Mouse (Mus musculus): ENCODE data around the gene Angptl8. TPM values are rescaled to one million over a fixed set of nuclear protein-coding genes. Genes with fewer than 3 reads are reported as not detected.

The Angptl8 gene
- polyA plus RNA-seq, 1 experiment from 2014 or later, result 0.84 TPM

DNA sequence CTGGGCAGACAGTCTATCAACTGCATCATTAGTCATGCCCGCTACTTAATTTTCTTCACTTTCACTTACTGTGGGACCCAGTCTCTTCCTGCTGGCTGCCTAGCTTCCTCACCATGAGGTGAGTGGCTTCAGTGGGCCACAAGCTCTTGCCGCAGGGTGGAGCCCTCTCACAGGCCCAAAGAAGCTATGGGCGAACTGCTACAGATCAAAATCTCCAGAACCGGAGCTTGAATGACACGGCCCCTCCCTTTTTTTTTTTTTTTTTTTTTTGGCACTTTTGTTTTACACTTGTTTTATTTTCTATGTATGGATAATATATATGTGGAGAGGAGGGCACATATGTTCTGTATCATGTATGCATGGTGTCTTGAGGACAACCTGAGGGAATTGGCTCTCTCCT, 24.1 kb upstream of the Angptl8 start:
- no peaks in the 10 kb centered on the region for H3K4me1 ChIP-seq
- H3K36me3 ChIP-seq, result peaks cover 53% of the 10 kb centered on the region
- no peaks in the 10 kb centered on the region for H3K27me3 ChIP-seq
- 84% methylated on average over 5 of the region's 5 CpGs for WGBS
- no peak for ATAC-seq (ENCODE audit: insufficient number of reproducible peaks, low FRiP score, low TSS enrichment, low read depth)
- H3K4me2 ChIP-seq (replicated peaks), result no peak overlapping the region
- no peak overlapping the region for H3K4me3 ChIP-seq (replicated peaks)
- no peak overlapping the region for H3K9ac ChIP-seq
- no peaks in the 10 kb centered on the region for H3K9me3 ChIP-seq (replicated peaks)
- H3K27ac ChIP-seq (replicated peaks), result no peak overlapping the region

DNA sequence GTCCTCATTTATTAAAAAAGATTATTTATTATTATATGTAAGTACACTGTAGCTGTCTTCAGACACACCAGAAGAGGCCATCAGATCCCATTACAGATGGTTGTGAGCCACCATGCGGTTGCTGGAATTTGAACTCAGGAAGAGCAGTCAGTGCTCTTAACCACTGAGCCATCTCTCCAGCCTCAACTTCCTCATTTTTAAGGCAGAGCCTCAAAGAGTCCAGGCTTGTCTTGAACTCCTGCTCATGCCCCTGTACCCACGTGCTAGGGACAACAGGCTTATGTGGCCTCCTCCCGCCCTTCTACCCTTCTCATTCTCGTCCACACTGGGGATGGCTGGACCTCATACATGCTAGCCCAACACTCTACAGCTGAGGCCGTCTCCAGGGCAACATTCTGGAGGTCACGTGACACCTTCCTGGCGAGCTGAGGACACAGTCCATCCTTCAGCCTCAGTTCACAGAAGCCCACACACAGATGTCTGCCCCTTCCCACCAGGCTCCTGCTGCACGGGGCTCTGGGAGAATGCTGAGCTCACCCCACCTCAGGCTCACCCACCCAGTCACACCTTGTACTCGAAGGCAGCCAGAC, 18.5 kb upstream of the Angptl8 start:
- Histone ChIP-seq H3K4me1 (no peaks in the 10 kb centered on the region), H3K9ac (no peak overlapping the region), H3K27ac (replicated peaks) (no peak overlapping the region), H3K4me2 (replicated peaks) (no peak overlapping the region), H3K4me3 (replicated peaks) (no peak overlapping the region), H3K36me3 (peaks cover 63% of the 10 kb centered on the region), H3K27me3 (no peaks in the 10 kb centered on the region), H3K9me3 (replicated peaks) (no peaks in the 10 kb centered on the region)
- 77% methylated on average over 9 of the region's 9 CpGs for WGBS
- no peak for ATAC-seq (ENCODE audit: insufficient number of reproducible peaks, low FRiP score, low TSS enrichment, low read depth)

- H3K4me1 ChIP-seq, result no peaks in the 10 kb centered on the region
Observed at GRCm38 (mm10) chr9:21818125-21818524, 17.2 kb upstream of the Angptl8 start.

GRCm38 (mm10) chr9:21818561-21818960, 16.7 kb upstream of the Angptl8 start:
- Histone ChIP-seq H3K9ac (no peak overlapping the region), H3K36me3 (peaks cover 49% of the 10 kb centered on the region), H3K9me3 (replicated peaks) (no peaks in the 10 kb centered on the region), H3K27ac (replicated peaks) (no peak overlapping the region), H3K4me1 (no peaks in the 10 kb centered on the region), H3K27me3 (no peaks in the 10 kb centered on the region), H3K4me3 (replicated peaks) (no peak overlapping the region), H3K4me2 (replicated peaks) (no peak overlapping the region)
- WGBS, result 92% methylated on average over 6 of the region's 6 CpGs
- ATAC-seq (ENCODE audit: insufficient number of reproducible peaks, low FRiP score, low TSS enrichment, low read depth), result no peak

More at GRCm38 (mm10) chr9:21818125-21818524, 17.2 kb upstream of the Angptl8 start:
- Histone ChIP-seq H3K4me3 (replicated peaks) (no peak overlapping the region), H3K4me2 (replicated peaks) (no peak overlapping the region), H3K9ac (no peak overlapping the region), H3K36me3 (peaks cover 53% of the 10 kb centered on the region), H3K9me3 (replicated peaks) (no peaks in the 10 kb centered on the region), H3K27ac (replicated peaks) (no peak overlapping the region), H3K27me3 (no peaks in the 10 kb centered on the region)
- ATAC-seq (ENCODE audit: insufficient number of reproducible peaks, low FRiP score, low TSS enrichment, low read depth), result no peak
- 80% methylated on average over 4 of the region's 4 CpGs for WGBS

GRCm38 (mm10) chr9:21819181-21819729, 16.1 kb upstream of the Angptl8 start:
- Histone ChIP-seq H3K27ac (replicated peaks) (no peak overlapping the region), H3K36me3 (peaks cover 49% of the 10 kb centered on the region), H3K4me2 (replicated peaks) (no peak overlapping the region), H3K9ac (no peak overlapping the region), H3K4me1 (no peaks in the 10 kb centered on the region), H3K4me3 (replicated peaks) (no peak overlapping the region), H3K27me3 (no peaks in the 10 kb centered on the region), H3K9me3 (replicated peaks) (no peaks in the 10 kb centered on the region)
- WGBS, result 89% methylated on average over 2 of the region's 2 CpGs
- no peak for ATAC-seq (ENCODE audit: insufficient number of reproducible peaks, low FRiP score, low TSS enrichment, low read depth)

DNA sequence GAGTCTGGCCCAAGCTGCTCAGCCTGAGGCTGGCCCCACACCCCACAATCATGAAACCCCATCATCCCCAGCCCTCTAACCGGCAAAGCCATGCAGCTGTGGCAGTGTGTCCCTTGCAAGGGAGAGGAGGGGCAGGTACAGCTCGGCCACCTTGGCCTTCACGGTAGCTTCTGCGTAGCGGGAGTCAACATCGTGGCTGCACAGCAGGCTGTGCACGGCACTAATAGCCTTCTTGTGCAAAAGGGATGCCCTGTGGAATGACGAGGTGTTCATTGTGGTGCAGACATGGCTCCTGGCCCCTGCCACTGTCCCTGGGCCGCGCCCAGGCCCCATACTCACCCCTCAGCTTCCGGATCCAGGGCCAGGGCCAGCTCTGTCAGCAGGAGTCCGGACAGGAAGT, 15.1 kb upstream of the Angptl8 start:
- Histone ChIP-seq H3K9me3 (replicated peaks) (no peaks in the 10 kb centered on the region), H3K27ac (replicated peaks) (no peak overlapping the region), H3K4me3 (replicated peaks) (no peak overlapping the region), H3K4me1 (no peaks in the 10 kb centered on the region), H3K27me3 (no peaks in the 10 kb centered on the region), H3K36me3 (peaks cover 42% of the 10 kb centered on the region), H3K9ac (no peak overlapping the region), H3K4me2 (replicated peaks) (no peak overlapping the region)
- WGBS, result 78% methylated on average over 12 of the region's 12 CpGs
- ATAC-seq (ENCODE audit: insufficient number of reproducible peaks, low FRiP score, low TSS enrichment, low read depth), result no peak

DNA sequence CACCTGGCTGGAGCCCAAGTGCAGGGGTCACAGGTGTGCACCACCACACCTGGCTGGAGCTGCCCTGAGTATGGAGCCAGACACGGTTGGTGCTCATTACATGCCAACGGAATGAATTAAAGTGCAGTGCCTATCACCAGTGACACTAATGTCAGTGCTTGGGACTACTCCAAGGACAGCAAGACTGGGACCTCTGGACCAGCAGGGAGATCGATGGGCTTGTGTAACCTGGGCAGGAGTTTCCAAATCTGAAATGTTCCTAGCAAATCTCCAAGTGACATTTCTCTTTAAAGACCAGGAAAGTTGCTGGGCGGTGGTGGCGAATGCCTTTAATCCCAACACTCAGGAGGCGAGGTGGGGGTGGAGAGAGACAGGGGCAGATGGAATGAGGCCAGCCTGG, 12.6 kb upstream of the Angptl8 start:
- Histone ChIP-seq H3K4me2 (replicated peaks) (no peak overlapping the region), H3K4me3 (replicated peaks) (no peak overlapping the region), H3K9me3 (replicated peaks) (no peaks in the 10 kb centered on the region), H3K9ac (no peak overlapping the region), H3K27ac (replicated peaks) (no peak overlapping the region), H3K36me3 (peaks cover 29% of the 10 kb centered on the region; the same call in 1 of the 2 replicates), H3K4me1 (no peaks in the 10 kb centered on the region), H3K27me3 (no peaks in the 10 kb centered on the region)
- no peak for ATAC-seq (ENCODE audit: insufficient number of reproducible peaks, low FRiP score, low TSS enrichment, low read depth)
- WGBS, result 79% methylated on average over 6 of the region's 6 CpGs

DNA sequence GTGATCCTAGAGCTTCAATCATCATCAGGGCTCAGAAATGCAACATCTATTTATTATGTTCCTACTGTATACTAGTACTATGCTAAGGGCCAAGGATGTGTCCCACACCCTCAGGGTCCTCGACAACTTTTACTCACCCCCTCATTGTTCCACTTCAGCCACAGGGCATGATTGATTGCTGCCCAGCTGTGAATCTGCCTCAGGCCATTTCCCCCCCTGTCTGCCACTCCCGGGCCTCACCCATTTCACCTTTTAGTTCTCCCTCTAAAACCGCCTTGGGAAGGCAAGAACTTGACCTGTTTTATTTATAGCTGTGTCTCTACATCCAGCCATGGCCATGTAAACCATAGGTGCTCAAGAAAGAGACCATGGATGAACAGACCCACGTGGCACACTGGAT, 11.4 kb upstream of the Angptl8 start:
- Histone ChIP-seq H3K9me3 (replicated peaks) (no peaks in the 10 kb centered on the region), H3K4me3 (replicated peaks) (no peak overlapping the region), H3K9ac (no peak overlapping the region), H3K27ac (replicated peaks) (no peak overlapping the region), H3K27me3 (no peaks in the 10 kb centered on the region), H3K4me1 (no peaks in the 10 kb centered on the region), H3K4me2 (replicated peaks) (no peak overlapping the region), H3K36me3 (peaks cover 33% of the 10 kb centered on the region)
- 56% methylated on average over 4 of the region's 4 CpGs for WGBS
- ATAC-seq (ENCODE audit: insufficient number of reproducible peaks, low FRiP score, low TSS enrichment, low read depth), result no peak

DNA sequence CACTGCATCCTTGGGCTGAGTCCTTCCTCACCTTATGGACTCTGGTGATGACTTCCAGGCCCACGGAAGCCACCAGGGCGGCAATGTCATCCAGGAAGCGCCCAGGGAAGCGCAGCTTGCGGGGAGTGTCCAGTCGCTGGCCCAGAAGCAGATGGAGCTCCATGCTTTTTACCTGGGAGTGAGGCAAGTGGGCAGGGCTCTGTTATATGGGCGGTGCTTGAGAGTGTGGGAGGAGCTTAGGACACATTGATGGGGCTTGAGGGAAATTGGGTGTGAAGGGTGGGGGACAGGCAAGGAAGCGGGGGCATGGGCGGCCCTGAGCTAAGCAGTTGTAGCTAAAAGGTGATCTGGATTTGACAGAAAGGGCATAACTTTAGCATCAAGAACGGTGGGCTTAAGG, 10.9 kb upstream of the Angptl8 start:
- Histone ChIP-seq H3K4me2 (replicated peaks) (no peak overlapping the region), H3K9me3 (replicated peaks) (no peaks in the 10 kb centered on the region), H3K27me3 (no peaks in the 10 kb centered on the region), H3K36me3 (peaks cover 34% of the 10 kb centered on the region), H3K27ac (replicated peaks) (no peak overlapping the region), H3K4me3 (replicated peaks) (no peak overlapping the region), H3K4me1 (no peaks in the 10 kb centered on the region), H3K9ac (no peak overlapping the region)
- ATAC-seq (ENCODE audit: insufficient number of reproducible peaks, low FRiP score, low TSS enrichment, low read depth), result no peak
- 62% methylated on average over 10 of the region's 10 CpGs for WGBS

DNA sequence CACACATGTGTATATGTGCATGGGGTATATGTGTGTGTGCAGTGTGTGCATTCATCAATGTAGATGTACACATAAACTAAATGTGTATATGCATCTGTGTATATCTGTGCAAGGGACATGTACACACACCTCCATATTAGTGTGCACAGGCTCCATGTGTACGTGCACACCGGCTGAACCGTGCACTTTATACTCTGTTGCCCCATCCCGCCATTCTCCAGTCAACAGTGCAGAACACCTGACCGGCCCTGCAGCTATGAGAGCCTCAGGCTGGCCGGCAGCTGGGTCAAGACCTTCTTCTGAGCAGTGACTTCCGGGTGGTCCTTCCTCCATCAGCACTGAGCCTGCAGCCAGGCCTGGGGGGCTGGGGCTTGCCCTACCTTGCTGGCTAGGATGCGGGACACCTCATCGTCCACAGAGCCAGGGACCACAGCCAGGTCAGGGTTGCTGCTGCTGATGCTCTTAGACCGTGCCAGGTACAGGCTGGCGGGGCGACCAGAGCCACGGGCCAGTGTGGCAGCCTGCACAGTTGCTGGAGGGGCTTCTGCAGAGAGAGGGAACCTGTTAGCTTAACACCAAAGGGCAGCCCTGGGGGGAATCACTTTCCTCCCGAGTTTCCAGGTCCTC, 5.4 kb upstream of the Angptl8 start:
- no peaks in the 10 kb centered on the region for H3K4me1 ChIP-seq
- 92% methylated on average over 14 of the region's 14 CpGs for whole genome bisulfite sequencing
- H3K4me3 ChIP-seq (replicated peaks), result no peak overlapping the region
- no peaks in the 10 kb centered on the region for H3K27me3 ChIP-seq
- no peak overlapping the region for H3K27ac ChIP-seq (replicated peaks)
- no peak overlapping the region for H3K9ac ChIP-seq
- no peaks in the 10 kb centered on the region for H3K9me3 ChIP-seq (replicated peaks)
- H3K4me2 ChIP-seq (replicated peaks), result no peak overlapping the region
- peaks cover 51% of the 10 kb centered on the region for H3K36me3 ChIP-seq
- ATAC-seq (ENCODE audit: insufficient number of reproducible peaks, low FRiP score, low TSS enrichment, low read depth), result no peak; the same call in 1 of the 2 replicates

DNA sequence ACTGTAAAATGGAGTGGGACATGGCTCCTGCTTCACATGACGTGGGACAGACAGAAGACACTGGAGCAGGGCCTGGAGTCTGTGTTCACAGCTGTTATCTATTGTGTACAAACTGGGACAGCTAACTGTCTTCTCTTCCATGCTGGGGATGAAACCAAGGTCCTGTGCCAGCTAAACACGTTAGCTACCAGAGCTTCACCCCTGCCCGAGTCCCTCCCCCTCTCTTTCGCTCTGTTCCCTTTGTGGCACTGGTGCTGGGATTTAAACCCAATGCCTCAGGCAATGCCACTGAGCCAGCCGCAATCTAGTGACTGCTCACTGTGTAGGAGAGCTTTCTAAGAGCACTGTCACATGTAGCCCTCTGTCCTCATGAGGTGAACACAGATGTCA, 4.9 kb upstream of the Angptl8 start:
- Histone ChIP-seq H3K27me3 (no peaks in the 10 kb centered on the region), H3K4me2 (replicated peaks) (no peak overlapping the region), H3K4me3 (replicated peaks) (no peak overlapping the region), H3K9ac (no peak overlapping the region), H3K36me3 (peaks cover 56% of the 10 kb centered on the region), H3K9me3 (replicated peaks) (no peaks in the 10 kb centered on the region), H3K27ac (replicated peaks) (no peak overlapping the region), H3K4me1 (no peaks in the 10 kb centered on the region)
- WGBS, result 77% methylated on average over 5 of the region's 5 CpGs
- ATAC-seq (ENCODE audit: insufficient number of reproducible peaks, low FRiP score, low TSS enrichment, low read depth), result no peak

DNA sequence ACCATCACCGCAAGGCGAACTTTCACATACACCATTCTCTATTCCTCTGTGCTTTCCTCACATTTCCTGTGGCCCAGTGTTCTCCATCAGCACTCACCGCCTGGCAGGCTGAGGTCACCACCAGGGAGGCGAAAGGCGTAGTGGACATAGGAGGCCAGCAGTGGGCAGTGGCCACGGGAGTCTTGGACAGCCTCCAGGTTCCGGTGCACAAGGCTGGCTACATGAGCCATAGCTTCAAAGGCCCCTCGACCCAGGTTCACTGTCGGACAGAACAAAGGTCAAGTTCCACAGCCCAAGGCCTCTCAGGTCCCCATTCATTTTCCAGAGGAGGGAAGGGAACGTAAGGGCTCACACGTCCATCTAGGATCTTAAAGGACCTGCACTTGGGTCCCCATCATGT, 4.4 kb upstream of the Angptl8 start:
- Histone ChIP-seq H3K4me1 (no peaks in the 10 kb centered on the region), H3K27ac (replicated peaks) (no peak overlapping the region), H3K9me3 (replicated peaks) (no peaks in the 10 kb centered on the region), H3K27me3 (no peaks in the 10 kb centered on the region), H3K4me3 (replicated peaks) (no peak overlapping the region), H3K4me2 (replicated peaks) (no peak overlapping the region), H3K9ac (no peak overlapping the region), H3K36me3 (peaks cover 61% of the 10 kb centered on the region)
- 85% methylated on average over 11 of the region's 11 CpGs for WGBS
- no peak for ATAC-seq (ENCODE audit: insufficient number of reproducible peaks, low FRiP score, low TSS enrichment, low read depth)
